Mouse (Mus musculus): ENCODE measurements around the gene Ccz1. TPM values are rescaled to one million over a fixed set of nuclear protein-coding genes. Genes with fewer than 3 reads are reported as not detected.

Ccz1 gene
- polyA plus RNA-seq, 1 experiment from 2014 or later: 30.5 TPM

- ATAC-seq: no peak
- Histone ChIP-seq H3K4me1 (ENCODE audit: insufficient read depth) (no peaks in the 10 kb centered on the region), H3K36me3 (replicated peaks; ENCODE audit: insufficient read depth, low read length) (peaks cover 62% of the 10 kb centered on the region), H3K27me3 (ENCODE audit: insufficient read depth, low read length) (no peaks in the 10 kb centered on the region), H3K27ac (ENCODE audit: low read depth) (peak overlapping the region; percentile 22), H3K4me3 (ENCODE audit: low read depth, low read length) (no peak overlapping the region), H3K9me3 (ENCODE audit: low read length) (no peaks in the 10 kb centered on the region), H3K9ac (replicated peaks) (no peak overlapping the region), H3K4me2 (ENCODE audit: low read depth, low read length) (no peak overlapping the region)
- no peak for DNase-seq
- WGBS (ENCODE audit: insufficient replicate concordance): 73% methylated on average over 15 of the region's 15 CpGs
- TF ChIP-seq EP300 (IDR thresholded peaks at IDR 0.05; ENCODE audit: low read depth) (no peak), CTCF (IDR thresholded peaks at IDR 0.05; ENCODE audit: low read depth) (no peak)
Measured at GRCm38 (mm10) chr5:144002461-144003192, 12.1 kb downstream of the Ccz1 start.

- no peak overlapping the region for H3K4me2 ChIP-seq (ENCODE audit: low read depth, low read length)
- H3K27me3 ChIP-seq (ENCODE audit: insufficient read depth, low read length): no peaks in the 10 kb centered on the region
- no peak overlapping the region for H3K9ac ChIP-seq (replicated peaks)
- H3K9me3 ChIP-seq (ENCODE audit: low read length): no peaks in the 10 kb centered on the region
- H3K4me3 ChIP-seq (ENCODE audit: low read depth, low read length): no peak overlapping the region
- DNase-seq (no peak), ATAC-seq (no peak)
- H3K36me3 ChIP-seq (replicated peaks; ENCODE audit: insufficient read depth, low read length): peaks cover 67% of the 10 kb centered on the region
- TF ChIP-seq CTCF (IDR thresholded peaks at IDR 0.05; ENCODE audit: low read depth) (peak; percentile 70), EP300 (IDR thresholded peaks at IDR 0.05; ENCODE audit: low read depth) (no peak)
- H3K4me1 ChIP-seq (ENCODE audit: insufficient read depth): no peaks in the 10 kb centered on the region
- 75% methylated on average over 1 of the region's 1 CpGs for WGBS (ENCODE audit: insufficient replicate concordance)
- no peak overlapping the region for H3K27ac ChIP-seq (ENCODE audit: low read depth)
Measured at GRCm38 (mm10) chr5:143999409-143999808, 15.3 kb downstream of the Ccz1 start.

GRCm38 (mm10) chr5:143994632-143995365, 19.9 kb downstream of the Ccz1 start:
- H3K9me3 ChIP-seq (ENCODE audit: low read length): no peaks in the 10 kb centered on the region
- TF ChIP-seq CTCF (IDR thresholded peaks at IDR 0.05; ENCODE audit: low read depth): peak; percentile 31; the same call in 1 of the 2 replicates
- TF ChIP-seq EP300 (IDR thresholded peaks at IDR 0.05; ENCODE audit: low read depth): no peak
- H3K27ac ChIP-seq (ENCODE audit: low read depth): no peak overlapping the region
- no peak for ATAC-seq
- DNase-seq: no peak
- no peak overlapping the region for H3K4me3 ChIP-seq (ENCODE audit: low read depth, low read length)
- no peak overlapping the region for H3K9ac ChIP-seq (replicated peaks)
- peaks cover 72% of the 10 kb centered on the region for H3K36me3 ChIP-seq (replicated peaks; ENCODE audit: insufficient read depth, low read length)
- peaks cover 2% of the 10 kb centered on the region; the same call in 1 of the 2 replicates for H3K4me1 ChIP-seq (ENCODE audit: insufficient read depth)
- no peaks in the 10 kb centered on the region for H3K27me3 ChIP-seq (ENCODE audit: insufficient read depth, low read length)
- no peak overlapping the region for H3K4me2 ChIP-seq (ENCODE audit: low read depth, low read length)
- 75% methylated on average over 11 of the region's 11 CpGs for WGBS (ENCODE audit: insufficient replicate concordance)

- Histone ChIP-seq H3K36me3 (replicated peaks; ENCODE audit: insufficient read depth, low read length) (peaks cover 71% of the 10 kb centered on the region), H3K4me3 (ENCODE audit: low read depth, low read length) (no peak overlapping the region), H3K27me3 (ENCODE audit: insufficient read depth, low read length) (no peaks in the 10 kb centered on the region), H3K9ac (replicated peaks) (no peak overlapping the region), H3K27ac (ENCODE audit: low read depth) (no peak overlapping the region), H3K9me3 (ENCODE audit: low read length) (no peaks in the 10 kb centered on the region), H3K4me2 (ENCODE audit: low read depth, low read length) (no peak overlapping the region), H3K4me1 (ENCODE audit: insufficient read depth) (peaks cover 4% of the 10 kb centered on the region; the same call in 1 of the 2 replicates)
- TF ChIP-seq EP300 (IDR thresholded peaks at IDR 0.05; ENCODE audit: low read depth) (no peak), CTCF (IDR thresholded peaks at IDR 0.05; ENCODE audit: low read depth) (no peak)
- 91% methylated on average over 5 of the region's 5 CpGs for WGBS (ENCODE audit: insufficient replicate concordance)
- no peak for ATAC-seq
- no peak for DNase-seq
Measured at GRCm38 (mm10) chr5:143993849-143994248, 20.8 kb downstream of the Ccz1 start.

GRCm38 (mm10) chr5:143993260-143993659, 21.4 kb downstream of the Ccz1 start:
- ATAC-seq (no peak), DNase-seq (no peak)
- no peak overlapping the region for H3K4me3 ChIP-seq (ENCODE audit: low read depth, low read length)
- H3K9ac ChIP-seq (replicated peaks): no peak overlapping the region
- no peaks in the 10 kb centered on the region for H3K27me3 ChIP-seq (ENCODE audit: insufficient read depth, low read length)
- H3K27ac ChIP-seq (ENCODE audit: low read depth): no peak overlapping the region
- WGBS (ENCODE audit: insufficient replicate concordance): 93% methylated on average over 8 of the region's 8 CpGs
- TF ChIP-seq EP300 (IDR thresholded peaks at IDR 0.05; ENCODE audit: low read depth) (no peak), CTCF (IDR thresholded peaks at IDR 0.05; ENCODE audit: low read depth) (no peak)
- H3K36me3 ChIP-seq (replicated peaks; ENCODE audit: insufficient read depth, low read length): peaks cover 71% of the 10 kb centered on the region
- peaks cover 4% of the 10 kb centered on the region; the same call in 1 of the 2 replicates for H3K4me1 ChIP-seq (ENCODE audit: insufficient read depth)
- no peaks in the 10 kb centered on the region for H3K9me3 ChIP-seq (ENCODE audit: low read length)
- no peak overlapping the region for H3K4me2 ChIP-seq (ENCODE audit: low read depth, low read length)

GRCm38 (mm10) chr5:143992661-143993060, 22.0 kb downstream of the Ccz1 start:
- DNase-seq: no peak
- no peak for TF ChIP-seq CTCF (IDR thresholded peaks at IDR 0.05; ENCODE audit: low read depth)
- no peak for TF ChIP-seq EP300 (IDR thresholded peaks at IDR 0.05; ENCODE audit: low read depth)
- Histone ChIP-seq H3K27ac (ENCODE audit: low read depth) (no peak overlapping the region), H3K4me3 (ENCODE audit: low read depth, low read length) (no peak overlapping the region), H3K4me2 (ENCODE audit: low read depth, low read length) (no peak overlapping the region), H3K36me3 (replicated peaks; ENCODE audit: insufficient read depth, low read length) (peaks cover 71% of the 10 kb centered on the region), H3K4me1 (ENCODE audit: insufficient read depth) (peaks cover 4% of the 10 kb centered on the region; the same call in 1 of the 2 replicates), H3K9me3 (ENCODE audit: low read length) (no peaks in the 10 kb centered on the region), H3K9ac (replicated peaks) (no peak overlapping the region), H3K27me3 (ENCODE audit: insufficient read depth, low read length) (no peaks in the 10 kb centered on the region)
- 88% methylated on average over 10 of the region's 10 CpGs for WGBS (ENCODE audit: insufficient replicate concordance)
- ATAC-seq: no peak

All from liver, postnatal 0 days (tissue).